Mouse (Mus musculus) heart, postnatal 0 days (tissue): Measurements from ENCODE around the gene Ndufaf1.

ENCODE experiments used
- CTCF ChIP-seq: IDR thresholded peaks from 2 replicates; pipeline ENCODE4 v1.5.1; 2016; ENCODE audit warnings: antibody characterized with exemption, control low read depth, low read depth
- EP300 ChIP-seq: IDR thresholded peaks from 2 replicates; pipeline ENCODE4 v1.6.1; 2016; ENCODE audit warnings: antibody characterized with exemption, low read depth

- TF ChIP-seq CTCF (no peak), EP300 (no peak)
These were observed 29.5 kb upstream of the Ndufaf1 start for GRCm38 (mm10) chr2:119692003-119692701.
